Mouse (Mus musculus) erythroblast, embryonic 14.5 days (primary cell): Measurements from ENCODE around the gene Cyba.

ENCODE experiments used
- GATA1 ChIP-seq: IDR thresholded peaks from 2 replicates; pipeline ENCODE4 v1.6.1; 2012; ENCODE audit warnings: low read length, inconsistent platforms, mixed read lengths
- TAL1 ChIP-seq: IDR thresholded peaks from 3 replicates; pipeline ENCODE4 v1.6.1; 2012; ENCODE audit warnings: low read length, inconsistent platforms, mixed read lengths

- TF ChIP-seq GATA1 (no peak), TAL1 (no peak)
Observed at GRCm38 (mm10) chr8:122435375-122435774, 2.6 kb upstream of the Cyba start.
